19 mouse cellular contexts compared by ENCODE assay signal in the genomic region with DNA sequence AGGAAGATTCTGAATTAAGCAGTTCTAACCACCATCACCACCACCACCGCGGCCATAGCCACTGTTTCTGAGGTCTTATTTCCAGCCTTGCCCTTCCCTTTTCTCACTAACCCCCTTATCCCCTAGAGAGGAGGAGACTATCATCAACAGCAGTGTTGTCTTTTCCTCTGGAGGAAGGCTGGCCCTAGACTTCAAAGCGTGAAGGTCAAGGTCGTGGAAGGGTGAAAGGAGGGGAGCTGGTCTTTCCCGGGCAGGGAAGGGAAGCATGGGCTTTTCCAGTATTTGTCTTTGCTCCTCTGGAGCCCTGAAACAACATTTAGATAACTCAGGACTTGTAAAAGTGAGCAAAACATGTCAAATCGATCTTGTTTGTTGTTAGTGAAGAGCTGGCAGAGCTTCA. TPM values are rescaled to one million over a fixed set of nuclear protein-coding genes. Genes with fewer than 3 reads are reported as not detected.
DNase-seq lines count a peak whose midpoint lies in the region; ATAC-seq and TF ChIP-seq lines count a peak whose summit lies in the region.
"Had no signal": no experiment of that assay in that cellular context is flagged by ENCODE, and none has a peak within 500 bp of the region (broad histone marks: within the 10 kb centered on the region; RNA-seq: fewer than 3 reads in every experiment).

No protein-coding gene starts in this region.

- no peak for ATAC-seq in kidney, postnatal 0 days (replicated peaks; ENCODE audit: low FRiP score, low read depth)

- no peak for TF ChIP-seq POLR2A in embryonic fibroblast, embryonic 13.5 days (IDR thresholded peaks at IDR 0.05; ENCODE audit: low read depth, low read length)

- no peak overlapping the region for H3K9ac ChIP-seq in kidney, postnatal 0 days (ENCODE audit: low read depth, low read length)
- H3K9ac ChIP-seq: embryonic facial prominence, embryonic 13.5 days; forebrain, embryonic 12.5 days; neural tube, embryonic 12.5 days had no signal

- no peak overlapping the region for H3K4me2 ChIP-seq in kidney, postnatal 0 days (ENCODE audit: low read length)
- H3K4me2 ChIP-seq: embryonic facial prominence, embryonic 13.5 days; forebrain, embryonic 12.5 days; neural tube, embryonic 12.5 days had no signal

- H3K4me1 ChIP-seq in kidney, postnatal 0 days (replicated peaks; ENCODE audit: insufficient read depth, low read length), result peaks cover 10% of the 10 kb centered on the region
- H3K4me1 ChIP-seq in embryonic fibroblast, embryonic 13.5 days (ENCODE audit: control insufficient read depth, insufficient read depth, low read length), result peaks cover 7% of the 10 kb centered on the region; the same call in 1 of the 2 replicates
- H3K4me1 ChIP-seq: neural tube, embryonic 12.5 days had no signal

- H3K4me3 ChIP-seq in gastrocnemius, adult 2 months, result no peak overlapping the region
- no peak overlapping the region for H3K4me3 ChIP-seq in kidney, postnatal 0 days (replicated peaks; ENCODE audit: low read depth, low read length)
- H3K4me3 ChIP-seq in embryonic fibroblast, embryonic 13.5 days (ENCODE audit: insufficient read depth, low read length), result no peak overlapping the region
- H3K4me3 ChIP-seq: embryonic facial prominence, embryonic 13.5 days; forebrain, embryonic 12.5 days; limb, embryonic 10.5 days; neural tube, embryonic 12.5 days had no signal

- intact Hi-C loops in gastrocnemius, adult 2 months (cut with DNase I), result no loop called here

- H3K36me3 ChIP-seq in kidney, postnatal 0 days (ENCODE audit: insufficient read depth, low read length), result no peaks in the 10 kb centered on the region
- H3K36me3 ChIP-seq: embryonic facial prominence, embryonic 13.5 days; forebrain, embryonic 12.5 days; limb, embryonic 10.5 days; neural tube, embryonic 12.5 days had no signal

- H3K27ac ChIP-seq in gastrocnemius, adult 2 months, result 0 out of 2 replicates have a peak overlapping the region, but pooled peaks have one; percentile 16
- H3K27ac ChIP-seq in kidney, postnatal 0 days, result no peak overlapping the region
- peak overlapping the region; percentile 74 for H3K27ac ChIP-seq in embryonic fibroblast, embryonic 13.5 days (ENCODE audit: insufficient read depth, low read length)
- H3K27ac ChIP-seq: embryonic facial prominence, embryonic 13.5 days; forebrain, embryonic 12.5 days; limb, embryonic 10.5 days; neural tube, embryonic 12.5 days; stomach, postnatal 0 days had no signal

- TF ChIP-seq CTCF in gastrocnemius, adult 2 months (IDR thresholded peaks at IDR 0.05), result no peak
- TF ChIP-seq CTCF in kidney, postnatal 0 days (IDR thresholded peaks at IDR 0.05; ENCODE audit: low read depth), result no peak
- no peak for TF ChIP-seq CTCF in embryonic fibroblast, embryonic 13.5 days (IDR thresholded peaks at IDR 0.05; ENCODE audit: borderline replicate concordance, insufficient read depth, low read length)

- no peaks in the 10 kb centered on the region for H3K27me3 ChIP-seq in kidney, postnatal 0 days (ENCODE audit: insufficient read depth, low read length)
- H3K27me3 ChIP-seq: embryonic facial prominence, embryonic 13.5 days; forebrain, embryonic 12.5 days; neural tube, embryonic 12.5 days had no signal

- DNase-seq in gastrocnemius, adult 2 months, result no peak
- DNase-seq in gastrocnemius, postnatal 4 days (ENCODE audit: low spot score in 2 of 2), result no peak
- DNase-seq in kidney, postnatal 0 days (ENCODE audit: low spot score), result peak; percentile 44
- no peak for DNase-seq in kidney, postnatal 25 days
- DNase-seq in adrenal gland, postnatal 10 days, result peak; percentile 46
- DNase-seq in urinary bladder, adult 2 months (ENCODE audit: low spot score), result no peak
- no peak for DNase-seq in cerebellum, adult 11-12 months
- DNase-seq: cerebellum, adult 9-11 months; heart, postnatal 14 days; lung, adult 2 months; retina, postnatal 1 day; spleen, adult 18-20 months; thymus, postnatal 4 days had no signal

- H3K9me3 ChIP-seq in kidney, postnatal 0 days (replicated peaks; ENCODE audit: low read length), result no peaks in the 10 kb centered on the region
- H3K9me3 ChIP-seq: embryonic facial prominence, embryonic 13.5 days; forebrain, embryonic 12.5 days; limb, embryonic 10.5 days; neural tube, embryonic 12.5 days had no signal

- WGBS in kidney, postnatal 0 days, result 23% methylated on average over 6 of the region's 6 CpGs

RNA-seq across cellular contexts. Expression of a gene that starts 22.6 kb away (rescaled TPM):
- 10 to 100 TPM; 20.6 to 21.6 TPM for total RNA-seq in gastrocnemius, adult 2 months (2021)
- total RNA-seq in gastrocnemius, postnatal 4 days (2021), result 10 to 100 TPM; 39.9 to 42.2 TPM
- 190 and 191 TPM in 2 replicates for polyA plus RNA-seq in kidney, postnatal 0 days (2015; fragmentation: Nextera tagmentation; extraction: Ambion mirVana)
- 10 to 100 TPM; 90.4 to 91.2 TPM for total RNA-seq in adrenal gland, postnatal 10 days (2021)
- polyA plus RNA-seq in embryonic fibroblast, embryonic 13.5 days (2011; ENCODE audit: insufficient read length, low read depth, missing spikeins), result 106 and 109 TPM in 2 replicates
- 85.0 and 103 TPM in 2 replicates for polyA plus RNA-seq in urinary bladder, adult 2 months (2012; rRNA removed)

RNA-seq across cellular contexts. Expression of a gene that starts 22.8 kb away (rescaled TPM):
- total RNA-seq in gastrocnemius, adult 2 months (2021), result 1 to 10 TPM; 2.8 to 3.3 TPM
- 1 to 10 TPM; 5.6 to 5.9 TPM for total RNA-seq in gastrocnemius, postnatal 4 days (2021)
- 20.6 and 24.7 TPM in 2 replicates for polyA plus RNA-seq in kidney, postnatal 0 days (2015; fragmentation: Nextera tagmentation; extraction: Ambion mirVana)
- total RNA-seq in adrenal gland, postnatal 10 days (2021), result 10 to 100 TPM; 11.4 to 12.6 TPM
- polyA plus RNA-seq in embryonic fibroblast, embryonic 13.5 days (2011; ENCODE audit: insufficient read length, low read depth, missing spikeins), result 11.4 and 17.5 TPM in 2 replicates
- 12.6 and 14.7 TPM in 2 replicates for polyA plus RNA-seq in urinary bladder, adult 2 months (2012; rRNA removed)

Comparison
In these comparisons a context has a peak if more than half of its experiments do, and no peak if none do; other contexts are left out.
1. DNase-seq: peak in kidney, postnatal 0 days (single experiment) and adrenal gland, postnatal 10 days (single experiment); none in gastrocnemius, adult 2 months (single experiment), gastrocnemius, postnatal 4 days (0 of 2), kidney, postnatal 25 days (0 of 2), urinary bladder, adult 2 months (single experiment) and cerebellum, adult 11-12 months (single experiment).